Mouse (Mus musculus) heart, postnatal 10 days (tissue): Measurements from ENCODE around the gene Plpp1. TPM values are rescaled to one million over a fixed set of nuclear protein-coding genes. Genes with fewer than 3 reads are reported as not detected.
A peak's percentile ranks its signal among the peaks of the same experiment; 100 is the strongest.

Experiments
- DNase-seq, 2 experiments: peaks; one replicate each; pipeline ENCODE4 v3.0.0; 2021
- intact Hi-C: fragments of 180-260 bp; cut with DNase I; formaldehyde crosslinking; loops from one replicate; pipeline ENCODE4 v1.15.1; 2025
- total RNA-seq, 2 experiments: library from RNA; stranded (reverse); gene quantifications; 2 replicates each; pipeline ENCODE4 v1.2.3; 2021

The Plpp1 gene
- total RNA-seq, 2 experiments from 2014 or later: 89.0 to 90.0 TPM

DNA sequence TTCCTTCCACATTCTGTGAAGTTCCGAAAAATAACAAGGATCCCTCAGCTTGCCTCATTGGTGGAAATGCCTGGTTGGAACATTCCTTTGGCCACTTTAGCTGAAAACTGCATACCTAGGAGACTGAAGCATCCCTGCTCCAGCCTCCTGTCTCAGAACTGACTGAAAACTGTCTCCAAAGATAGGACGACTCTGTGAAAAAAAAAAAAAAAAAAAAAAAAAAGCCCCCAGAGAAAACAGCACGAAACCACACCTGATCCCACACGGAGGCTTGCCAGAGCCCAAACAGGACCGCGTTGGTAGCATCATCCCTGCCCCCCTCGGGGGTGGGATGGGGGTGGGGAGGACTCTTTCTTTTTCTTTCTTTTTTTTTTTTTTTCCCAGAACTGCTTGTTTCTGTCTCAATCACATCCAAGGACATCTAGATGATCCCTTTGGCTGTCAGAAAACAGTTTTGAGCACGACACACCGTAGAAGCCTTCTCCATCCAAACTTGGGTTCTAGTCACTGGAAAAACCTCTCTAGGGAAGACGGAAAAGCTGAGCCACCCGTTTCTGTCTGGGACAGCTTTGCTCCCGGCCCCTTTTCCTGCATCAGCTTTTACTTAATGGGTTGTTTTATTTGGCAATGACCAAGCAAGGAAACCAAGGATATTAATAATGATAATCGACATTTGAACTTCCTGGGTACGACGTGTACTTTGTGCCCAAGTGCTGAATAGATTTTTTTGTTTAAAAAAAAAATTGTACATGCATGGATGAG lies 29.0 kb upstream of the Plpp1 start:
- peak in 1 of 2 experiments; percentile 16 for DNase-seq
- intact Hi-C loops: no loop called here

DNA sequence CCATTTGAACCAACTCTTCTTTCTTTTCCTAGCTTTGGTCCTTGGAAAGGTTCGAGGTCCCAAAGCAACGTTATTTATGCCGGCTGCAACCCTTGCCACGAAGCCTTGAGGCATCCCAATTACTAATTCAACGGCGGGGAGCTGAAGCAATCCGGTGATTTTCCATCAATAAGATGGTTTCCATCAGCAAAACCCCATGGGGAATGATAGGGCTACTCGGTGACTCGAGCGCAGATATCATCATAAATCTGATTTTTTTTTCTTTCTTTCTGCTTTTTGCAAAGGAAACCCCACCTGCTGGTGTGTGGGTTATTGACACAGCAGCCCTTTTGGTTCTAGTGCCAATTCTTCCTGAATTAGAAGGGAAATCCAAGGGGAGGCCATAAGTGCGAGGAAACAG lies 28.3 kb upstream of the Plpp1 start:
- no peak for DNase-seq
- intact Hi-C loops: no loop called here

DNA sequence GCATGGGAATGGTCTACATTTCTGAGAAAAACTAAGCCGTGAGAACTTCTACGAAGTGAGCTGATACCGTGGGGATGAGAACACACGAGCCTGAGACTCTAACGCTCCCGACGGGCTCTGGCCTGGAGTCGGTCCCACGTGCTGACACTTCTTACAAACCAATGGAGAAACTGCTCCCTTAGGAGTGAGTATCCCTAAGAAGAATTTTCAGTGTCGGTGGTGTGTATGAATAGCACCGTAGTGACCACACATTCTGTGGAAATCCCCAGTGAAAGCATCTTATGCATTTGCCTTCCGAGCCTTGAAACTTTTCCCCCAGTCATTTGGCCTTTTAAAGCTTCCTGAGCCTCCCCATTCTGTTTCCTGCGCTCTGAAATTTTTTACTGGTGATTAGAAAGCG lies 27.7 kb upstream of the Plpp1 start:
- intact Hi-C loops: no loop called here
- DNase-seq: no peak

DNA sequence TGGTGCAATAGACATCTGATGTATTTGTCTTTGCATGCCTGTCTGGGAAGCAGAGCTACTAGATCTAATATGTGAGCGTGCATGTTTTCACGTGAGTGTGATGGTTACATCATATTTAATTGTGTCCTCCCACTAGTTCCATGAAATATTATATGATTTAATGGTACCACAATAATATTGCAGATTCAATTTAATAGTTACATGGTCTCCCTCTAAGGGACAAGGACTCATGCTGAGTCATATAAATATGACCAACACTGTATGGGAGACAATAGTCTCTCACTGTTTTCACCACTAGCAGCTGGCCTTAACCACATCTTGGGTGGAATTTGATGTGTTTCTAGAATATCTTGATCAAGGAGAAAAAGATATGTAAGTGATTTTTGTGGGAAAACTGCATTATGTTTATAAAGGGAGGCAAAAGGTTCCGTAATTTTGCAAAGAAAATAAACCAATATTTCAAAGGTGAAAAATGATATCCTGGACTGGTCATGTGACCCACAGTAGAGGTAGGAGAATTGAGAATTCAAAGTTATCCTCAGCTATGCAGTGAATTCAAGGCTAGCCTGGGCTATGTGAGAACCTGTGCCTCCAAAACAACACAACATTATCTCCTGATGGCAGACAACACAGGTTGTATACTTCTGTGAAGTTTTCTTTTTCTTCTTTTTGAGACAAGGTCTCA lies 26.5 kb upstream of the Plpp1 start:
- intact Hi-C loops: no loop called here
- DNase-seq: no peak

DNA sequence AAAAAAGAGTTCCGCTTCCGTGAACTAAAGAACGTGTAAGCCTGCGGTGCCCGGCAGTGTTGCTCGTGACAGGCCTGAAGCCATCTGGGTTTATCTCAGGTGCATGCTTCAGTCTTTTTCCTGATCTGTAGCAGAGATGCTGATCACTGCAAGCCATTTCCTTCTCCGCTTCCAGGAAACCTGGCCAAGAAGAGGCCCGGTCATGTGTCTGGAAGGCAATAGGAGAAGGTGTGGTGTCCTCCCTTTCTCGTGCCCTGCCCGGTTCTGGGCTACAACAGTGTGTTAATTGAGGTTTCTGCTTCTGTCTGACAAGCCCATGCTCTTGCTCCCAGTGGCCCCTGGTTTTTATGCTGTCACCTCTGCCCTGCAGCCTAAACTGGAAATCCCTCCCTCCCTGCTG lies 24.7 kb upstream of the Plpp1 start:
- no peak for DNase-seq
- intact Hi-C loops: no loop called here

DNA sequence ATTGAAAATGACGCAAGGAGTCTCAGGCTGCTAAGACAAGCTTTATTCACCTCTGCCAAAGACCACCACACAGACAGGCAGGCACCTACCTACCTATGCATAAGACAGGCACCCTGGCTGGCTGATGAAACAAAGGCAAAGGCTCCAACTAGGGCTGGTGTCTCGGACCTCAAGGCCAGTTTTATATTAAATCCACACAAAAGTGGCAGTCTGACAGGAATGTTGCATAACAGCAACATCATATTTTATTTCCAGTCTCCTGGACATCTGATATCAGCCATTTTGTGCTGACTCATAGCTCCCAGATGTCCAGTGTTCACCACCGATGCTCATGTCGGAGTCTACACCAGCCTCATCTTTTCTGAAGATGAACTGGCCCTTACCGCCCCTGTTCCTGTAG lies 22.2 kb upstream of the Plpp1 start:
- intact Hi-C loops: no loop called here

DNA sequence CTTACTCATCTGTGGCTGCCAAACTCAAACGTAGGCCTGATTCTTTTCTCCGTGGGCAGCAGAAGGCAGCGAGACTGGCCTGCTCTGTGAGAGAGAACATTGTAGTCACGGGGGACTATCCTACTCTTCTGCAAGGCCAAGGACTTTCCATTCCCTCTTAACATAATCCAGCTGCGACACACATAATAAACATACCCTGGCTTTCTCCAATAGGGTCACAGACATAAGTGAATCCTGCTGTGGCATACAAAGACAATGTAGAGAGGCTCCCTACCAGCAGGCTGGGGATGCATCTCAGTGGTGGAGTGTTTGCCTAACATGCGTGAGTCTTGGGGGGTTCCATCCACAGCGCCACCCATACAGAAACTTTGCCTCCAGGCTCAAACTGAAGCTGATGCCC lies 15.3 kb upstream of the Plpp1 start:
- intact Hi-C loops: no loop called here
- DNase-seq: no peak

More for the DNA sequence above, 22.2 kb upstream of the Plpp1 start:
- no peak for DNase-seq

DNA sequence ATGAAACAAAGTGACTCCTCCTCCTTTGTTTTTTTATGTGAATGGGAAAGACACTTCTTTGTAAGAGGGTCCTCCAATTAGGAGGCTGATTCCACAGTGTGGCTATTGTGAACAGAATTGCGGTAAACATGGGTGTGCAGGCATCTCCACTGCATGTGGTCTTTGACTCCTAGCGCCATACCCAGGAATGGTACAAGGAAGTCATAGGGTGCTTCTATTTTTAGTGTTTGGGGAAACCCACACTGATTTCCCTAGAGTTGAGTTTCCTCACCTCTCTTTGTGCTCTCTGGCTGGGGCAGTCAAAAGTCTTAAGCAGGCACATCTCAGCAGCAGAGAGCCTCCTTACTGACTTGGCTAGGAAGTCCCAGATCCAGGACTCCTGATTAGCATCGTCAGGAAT lies 14.4 kb upstream of the Plpp1 start:
- DNase-seq: no peak
- intact Hi-C loops: no loop called here

DNA sequence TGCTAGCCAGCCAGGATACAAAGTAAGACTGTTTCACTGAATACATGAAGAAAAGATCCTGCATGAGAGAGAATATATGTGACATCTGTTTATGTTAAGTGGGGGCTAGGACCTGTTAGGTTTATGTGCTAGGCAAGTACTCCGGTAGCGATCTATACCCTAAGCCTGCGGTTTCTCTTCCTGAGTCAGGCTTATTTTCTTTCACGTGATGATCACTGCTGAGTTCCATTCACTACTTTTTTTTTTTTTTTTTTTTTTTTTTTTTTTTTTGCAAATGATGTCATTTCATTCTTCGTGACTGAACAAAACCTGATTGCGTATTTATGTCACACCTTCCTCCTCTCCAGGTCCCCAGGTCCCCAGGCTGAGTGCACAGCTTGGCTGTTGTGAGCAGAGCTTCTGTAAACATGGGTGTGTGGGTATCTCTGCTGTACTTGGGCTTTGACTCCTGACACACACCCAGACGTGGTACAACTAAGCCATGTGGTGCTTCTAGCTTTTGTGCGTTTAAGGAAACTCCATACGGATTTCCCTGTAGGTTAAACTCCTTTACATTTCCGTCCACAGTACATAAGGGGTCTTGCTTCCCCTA lies 13.6 kb upstream of the Plpp1 start:
- intact Hi-C loops: no loop called here
- DNase-seq: no peak

DNA sequence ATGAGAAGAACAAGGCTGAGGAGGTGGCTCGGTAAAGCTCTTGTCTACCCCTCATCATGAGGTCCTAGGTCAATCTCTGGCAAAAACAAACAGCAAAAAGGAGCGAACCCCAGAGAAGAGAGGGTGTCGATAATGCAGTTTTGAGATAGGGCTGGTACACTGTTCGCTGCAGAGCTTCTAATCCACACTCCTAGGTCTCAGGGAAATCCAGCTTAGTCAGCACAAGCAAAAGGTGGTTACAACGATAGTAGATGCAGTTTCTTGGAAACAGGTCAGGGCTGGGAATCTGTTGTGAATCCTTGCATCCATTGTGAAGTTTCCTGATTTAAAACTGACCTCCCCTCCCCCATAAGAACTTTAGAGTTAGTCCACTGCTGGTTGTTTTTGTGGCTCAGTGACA lies 9.8 kb upstream of the Plpp1 start:
- intact Hi-C loops: no loop called here

DNA sequence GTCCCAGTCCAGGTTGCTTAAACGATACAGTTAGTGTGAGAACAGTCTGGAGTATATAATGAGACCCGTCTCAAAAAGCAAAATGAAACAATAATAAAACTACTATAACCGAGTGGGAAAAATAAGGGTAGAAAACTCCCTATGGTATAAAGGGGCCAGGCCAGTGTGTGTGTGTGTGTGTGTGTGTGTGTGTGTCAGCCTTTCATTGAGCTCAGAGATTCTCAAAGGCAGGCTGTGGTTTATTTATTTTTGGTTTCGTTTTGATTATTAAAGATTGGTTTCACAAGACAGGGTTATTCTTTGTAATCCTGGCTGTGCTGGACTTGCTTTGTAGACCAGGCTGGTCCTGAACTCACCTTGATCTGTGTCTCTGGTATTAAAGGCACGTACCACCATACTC lies 8.7 kb upstream of the Plpp1 start:
- intact Hi-C loops: no loop called here
- DNase-seq: no peak

More for the DNA sequence above, 9.8 kb upstream of the Plpp1 start:
- DNase-seq: no peak

DNA sequence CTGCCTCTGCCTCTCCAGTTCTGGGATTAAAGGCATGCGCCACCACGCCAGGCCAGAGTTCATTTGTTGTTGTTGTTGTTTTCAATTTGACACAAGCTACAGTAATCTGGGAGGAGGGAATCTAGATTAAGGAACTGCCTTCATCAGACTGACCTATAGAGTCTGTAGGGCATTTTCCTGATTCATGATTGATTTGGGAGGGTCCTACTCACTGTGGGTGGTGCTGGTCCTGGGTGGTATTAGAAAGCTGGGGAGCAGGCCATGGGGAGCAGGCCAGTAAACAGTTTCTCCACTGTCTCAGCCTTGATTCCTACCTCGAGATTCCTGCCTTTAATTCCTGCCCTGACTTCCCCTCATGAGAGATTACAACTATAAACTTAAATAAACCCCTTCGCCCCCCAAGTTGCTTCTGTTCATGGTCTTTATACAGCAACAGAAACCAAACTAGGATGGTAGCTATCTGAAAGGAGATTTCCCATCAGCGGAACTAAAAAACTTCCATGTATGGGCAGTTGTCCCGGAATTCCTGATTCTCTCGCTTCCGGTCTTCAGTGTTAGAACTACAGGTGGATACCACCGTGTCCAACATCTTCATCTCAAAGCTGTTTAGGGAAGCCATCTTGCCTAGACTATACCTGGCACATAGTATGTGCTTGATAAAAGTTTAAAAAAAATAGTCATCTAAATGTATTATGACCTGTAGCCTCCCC lies 2.2 kb upstream of the Plpp1 start:
- DNase-seq: no peak
- intact Hi-C loops: no loop called here

DNA sequence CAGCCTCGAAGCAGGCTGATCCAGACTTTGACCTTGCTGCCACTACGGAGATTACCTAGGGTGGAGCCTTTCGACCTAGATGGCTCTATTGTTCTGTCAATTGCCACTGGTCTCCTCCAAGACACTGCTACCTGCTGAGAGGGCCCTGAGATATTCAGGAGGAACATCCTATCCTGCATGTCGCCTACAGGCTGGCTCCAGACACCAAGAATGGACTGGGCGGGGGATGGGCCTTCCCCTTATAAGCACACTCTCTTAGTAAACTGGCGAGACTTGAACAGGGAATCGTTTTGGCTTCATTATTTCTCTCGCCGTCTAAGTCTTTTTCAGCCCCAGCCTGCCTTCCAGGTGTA lies 1.7 kb upstream of the Plpp1 start:
- no peak for DNase-seq
- intact Hi-C loops: no loop called here

DNA sequence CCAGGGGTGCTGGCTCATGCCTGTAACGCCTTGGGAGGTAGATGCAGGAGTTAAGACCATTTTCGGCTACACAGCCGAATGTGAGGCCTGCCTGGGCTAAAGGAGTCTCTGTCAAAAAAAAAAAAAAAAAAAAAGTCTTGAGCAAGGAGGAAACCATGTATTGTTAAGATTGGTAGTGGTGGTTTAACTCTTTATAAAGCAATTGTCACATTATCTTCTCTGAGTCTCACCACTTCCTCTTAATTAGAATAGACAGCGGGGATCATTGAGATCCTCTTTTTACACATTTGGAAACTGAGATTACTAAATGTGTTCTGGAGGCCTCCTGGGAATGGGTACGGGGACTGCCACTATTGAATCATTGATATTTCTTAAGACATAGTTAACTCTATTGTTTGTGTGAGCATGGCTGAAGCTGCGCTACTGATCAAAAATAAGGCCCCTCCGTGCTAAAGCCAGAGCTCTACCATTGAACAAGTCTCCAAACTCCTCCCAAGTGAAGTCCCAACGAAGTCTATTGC lies 811 bp upstream of the Plpp1 start:
- DNase-seq: no peak
- intact Hi-C loops: loop anchor here (2.0 kb wide), 1 partner anchor 35 kb away; no protein-coding TSS in a partner anchor

DNA sequence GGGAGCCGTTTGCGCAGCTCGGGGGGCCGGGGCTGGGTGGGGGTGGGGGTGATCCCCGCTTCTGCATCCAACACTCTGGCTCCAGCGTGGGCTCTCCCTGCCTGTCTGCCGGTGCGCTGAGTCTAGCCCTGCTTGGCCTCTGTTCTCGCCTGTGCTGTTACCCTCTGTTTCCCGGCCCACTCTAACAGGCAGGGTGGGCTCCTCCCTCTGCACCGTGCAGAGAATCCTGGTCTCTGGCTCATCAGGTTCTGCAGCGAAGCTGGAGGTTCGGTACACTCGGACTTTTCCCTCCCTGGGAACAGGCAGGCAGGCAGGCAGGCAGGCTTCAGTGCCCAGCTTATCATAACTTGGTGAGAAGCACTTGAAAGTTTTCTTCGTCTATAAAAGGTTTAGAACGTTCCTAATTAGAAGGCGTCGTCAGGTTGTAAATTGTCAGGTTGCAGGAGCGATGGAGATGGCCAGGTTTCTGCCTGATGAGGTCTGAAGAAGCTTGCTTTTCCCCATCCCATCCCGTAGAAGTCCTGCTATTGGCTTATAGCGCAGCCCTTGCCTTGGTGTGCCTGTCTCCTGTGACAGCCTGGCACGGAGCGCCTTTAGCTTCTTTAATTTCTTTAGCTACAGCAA lies 901 bp downstream of the Plpp1 start:
- intact Hi-C loops: loop anchor here (2.0 kb wide), 1 partner anchor 37 kb away; no protein-coding TSS in a partner anchor

DNA sequence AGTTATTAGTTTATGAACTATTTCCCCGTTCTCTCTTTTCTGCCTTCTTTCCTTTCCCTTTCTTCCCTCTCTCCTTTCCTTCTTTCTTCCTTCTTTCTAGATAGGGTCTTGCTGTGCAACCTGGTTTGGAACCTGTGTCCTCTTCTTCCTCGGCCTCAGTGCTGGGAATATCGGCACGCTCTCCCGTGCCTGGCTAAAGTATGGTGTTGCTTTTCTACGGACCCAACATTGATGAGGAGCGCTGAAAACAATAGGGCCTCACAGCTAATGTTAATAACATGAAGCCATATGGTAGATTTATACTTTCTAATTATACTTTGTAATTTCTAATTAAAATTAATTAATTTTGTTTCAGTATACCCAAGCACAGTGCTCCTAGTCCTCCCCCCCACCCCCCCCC lies 2.5 kb downstream of the Plpp1 start:
- intact Hi-C loops: no loop called here
- DNase-seq: no peak

More for the DNA sequence above, 901 bp downstream of the Plpp1 start:
- DNase-seq: peak; percentile 48 to 53

DNA sequence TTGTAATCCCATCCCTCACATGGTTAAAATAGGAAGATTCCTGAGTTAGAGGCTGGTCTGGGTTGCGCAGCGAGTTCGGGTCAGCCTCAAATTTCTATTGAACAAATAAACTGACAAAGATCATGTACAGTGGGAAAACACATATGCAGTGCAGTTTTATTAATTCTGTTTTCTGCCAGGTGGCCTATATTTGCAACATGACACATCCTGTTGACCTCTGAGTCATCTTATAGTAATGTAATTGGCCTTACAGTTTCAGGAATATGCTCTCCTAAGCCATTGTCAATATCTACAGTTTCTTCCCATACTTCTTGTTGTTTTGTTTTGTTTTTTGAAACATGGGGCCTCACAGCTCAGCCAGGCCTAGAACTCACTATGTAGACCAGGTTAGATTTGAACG lies 3.1 kb downstream of the Plpp1 start:
- intact Hi-C loops: no loop called here
- DNase-seq: no peak

DNA sequence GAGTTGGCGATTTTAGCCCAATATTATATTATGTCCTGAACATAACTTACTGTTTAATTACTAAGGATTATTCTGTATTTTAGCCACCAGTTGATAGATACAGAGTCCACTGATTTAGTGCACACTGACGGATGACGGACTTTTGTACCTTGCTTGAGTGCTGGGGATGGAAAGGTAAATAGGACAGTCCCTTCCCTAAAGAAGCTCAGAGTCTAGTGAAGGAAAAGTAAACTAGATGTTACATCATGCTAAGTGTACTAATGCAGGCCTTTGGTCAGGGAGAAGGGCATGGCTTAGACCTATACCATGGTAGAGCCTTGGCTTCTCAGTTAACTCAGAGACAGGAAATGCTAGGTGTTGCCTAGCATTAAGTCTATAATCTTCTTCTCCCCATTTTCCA lies 4.9 kb downstream of the Plpp1 start:
- intact Hi-C loops: no loop called here
- DNase-seq: no peak

DNA sequence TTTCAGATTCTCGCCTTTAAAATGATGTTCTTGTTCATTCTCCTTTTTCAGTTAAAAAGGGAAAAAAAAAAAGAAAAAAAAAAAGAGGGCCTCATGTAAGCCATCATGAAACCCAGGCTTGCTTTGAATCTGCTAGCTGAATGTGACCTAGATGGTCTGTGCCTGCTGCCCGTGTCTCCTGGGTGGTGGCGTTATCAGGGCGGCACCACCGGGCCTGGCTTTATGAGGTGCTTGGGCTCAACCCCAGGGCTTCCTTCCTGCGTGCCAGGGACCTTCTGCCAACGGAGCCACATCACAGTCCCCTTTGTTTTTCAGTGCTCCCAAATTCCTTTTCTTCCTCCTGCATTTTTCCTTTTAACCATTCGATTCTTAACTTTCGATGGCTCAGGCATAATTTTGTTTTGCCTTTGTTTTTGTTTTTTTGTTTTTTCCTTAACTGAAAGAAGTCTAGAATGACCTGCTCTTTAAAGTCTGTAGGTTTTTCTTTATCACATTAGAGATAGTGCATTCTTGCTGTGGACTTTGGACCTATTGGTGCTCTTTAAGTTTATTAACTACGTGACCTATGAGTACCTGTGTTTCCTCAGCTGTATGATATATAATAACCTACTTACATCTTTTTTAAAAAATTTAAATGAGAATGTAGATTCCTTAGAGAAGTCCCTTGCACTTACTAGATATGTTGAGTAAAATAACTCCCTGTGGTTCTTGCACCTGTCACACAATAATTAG lies 7.5 kb downstream of the Plpp1 start:
- intact Hi-C loops: no loop called here

More for the DNA sequence above, 7.5 kb downstream of the Plpp1 start:
- peak in 1 of 2 experiments; percentile 45 for DNase-seq
